Mouse (Mus musculus) activated CD4-positive, CD25-positive, alpha-beta regulatory T cell, adult 4 months (primary cell): Measurements from ENCODE around the gene Tex29. TPM values are rescaled to one million over a fixed set of nuclear protein-coding genes. Genes with fewer than 3 reads are reported as not detected.

Experiments
- polyA plus RNA-seq, 2 experiments: library from polyadenylated mRNA; unstranded; fragments of 100-300 nt; shearing (Covaris generic); gene quantifications; one replicate each; pipeline ENCODE4 v1.2.1; 2017

The Tex29 gene
- polyA plus RNA-seq, 2 experiments from 2014 or later: not detected

Other genes starting within 250 kb of the Tex29 start
- 10 to 100 TPM; 51.8 to 54.2 TPM for gene Ankrd10, start 204.7 kb upstream of the Tex29 start, polyA plus RNA-seq
- under 1 TPM in 1 of 2 experiments, not detected in 1; 0.52 TPM for gene 1700016D06Rik, start 139.4 kb upstream of the Tex29 start, polyA plus RNA-seq
- 10 to 100 TPM; 23.7 to 26.7 TPM for gene Arhgef7, start 112.8 kb upstream of the Tex29 start, polyA plus RNA-seq